Mouse (Mus musculus): Measurements from ENCODE around the gene Tbx10.
"Not testable (repeated sequence)": the region's sequence is repeated elsewhere in the genome, so short reads cannot be mapped to it uniquely, and the experiment has no call there.

Gene Tbx10

GRCm38 (mm10) chr19:3992416-3992815 is at the start of gene Tbx10:
TSS of gene Tbx10 (plus strand) at chr19:3992752.
- DNase-seq (ENCODE audit: low read depth, low spot score) = no peak

- DNase-seq (ENCODE audit: low read depth, low spot score) = no peak
Observed at GRCm38 (mm10) chr19:3942986-3943735, 49.4 kb upstream of the Tbx10 start.

GRCm38 (mm10) chr19:3945872-3946564 is 46.5 kb upstream of the Tbx10 start:
- no peak for DNase-seq (ENCODE audit: low read depth, low spot score)

GRCm38 (mm10) chr19:3946715-3947114 is 45.8 kb upstream of the Tbx10 start:
- DNase-seq (ENCODE audit: low read depth, low spot score) = peak; percentile 77

- no peak for DNase-seq (ENCODE audit: low read depth, low spot score)
Observed at GRCm38 (mm10) chr19:3947813-3948212, 44.7 kb upstream of the Tbx10 start.

DNA sequence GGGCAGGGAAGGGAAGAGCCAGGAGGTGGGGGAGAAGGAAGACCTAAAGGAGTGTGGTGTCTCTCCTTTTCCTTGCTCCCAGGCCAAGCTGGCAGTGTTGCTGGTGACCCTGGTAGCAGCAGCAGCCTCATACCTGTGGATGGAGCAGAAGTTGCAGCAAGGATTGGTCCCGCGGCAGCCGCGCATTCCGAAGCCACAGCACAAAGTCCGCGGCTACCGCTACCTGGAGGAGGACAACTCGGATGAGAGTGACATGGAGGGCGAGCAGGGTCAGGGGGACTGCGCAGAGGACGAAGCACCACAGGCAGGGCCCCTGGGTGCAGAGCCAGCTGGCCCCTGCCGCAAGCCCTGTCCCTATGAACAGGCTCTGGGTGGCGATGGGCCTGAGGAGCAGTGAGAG is 44.0 kb upstream of the Tbx10 start:
- no peak for DNase-seq (ENCODE audit: low read depth, low spot score)

DNA sequence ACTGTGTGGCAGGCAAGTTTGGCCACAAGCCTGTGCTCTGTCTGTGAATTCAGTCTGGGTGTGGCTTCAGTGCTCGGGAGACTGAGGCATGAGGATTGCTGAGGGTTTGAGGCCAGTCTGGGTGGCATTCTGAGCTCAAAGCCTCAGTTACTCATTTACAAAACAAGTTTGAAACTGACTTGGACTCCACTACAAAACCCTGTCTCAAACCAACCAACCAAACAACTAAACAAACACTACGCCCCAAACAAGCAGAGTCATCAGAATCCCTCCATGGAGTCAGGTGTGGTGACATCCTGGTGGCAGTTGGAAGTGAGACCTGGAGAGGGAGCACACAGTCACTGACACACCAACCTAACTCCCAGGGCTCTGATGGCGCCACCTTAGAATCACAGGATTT is 42.2 kb upstream of the Tbx10 start:
- DNase-seq (ENCODE audit: low read depth, low spot score) = no peak

DNA sequence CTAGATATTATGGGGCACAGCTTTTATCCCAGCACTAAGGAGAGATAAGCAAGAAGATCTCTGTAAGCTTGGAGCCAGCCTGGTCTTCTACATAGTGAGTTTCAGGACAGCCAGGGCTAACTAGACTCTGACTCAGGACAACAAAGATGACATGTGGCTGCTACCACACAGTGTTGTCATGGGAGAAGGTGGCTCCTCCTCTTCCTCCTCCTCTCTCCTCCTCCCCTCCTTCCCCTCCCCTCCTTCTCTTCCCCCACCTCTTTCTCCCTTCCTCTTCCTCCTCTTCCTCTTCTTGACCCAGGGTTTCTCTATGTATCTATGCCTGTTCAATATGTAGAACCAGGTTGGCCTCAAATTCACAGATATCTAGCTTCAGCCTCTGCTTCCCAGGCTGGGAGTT is 41.1 kb upstream of the Tbx10 start:
- no peak for DNase-seq (ENCODE audit: low read depth, low spot score)

DNA sequence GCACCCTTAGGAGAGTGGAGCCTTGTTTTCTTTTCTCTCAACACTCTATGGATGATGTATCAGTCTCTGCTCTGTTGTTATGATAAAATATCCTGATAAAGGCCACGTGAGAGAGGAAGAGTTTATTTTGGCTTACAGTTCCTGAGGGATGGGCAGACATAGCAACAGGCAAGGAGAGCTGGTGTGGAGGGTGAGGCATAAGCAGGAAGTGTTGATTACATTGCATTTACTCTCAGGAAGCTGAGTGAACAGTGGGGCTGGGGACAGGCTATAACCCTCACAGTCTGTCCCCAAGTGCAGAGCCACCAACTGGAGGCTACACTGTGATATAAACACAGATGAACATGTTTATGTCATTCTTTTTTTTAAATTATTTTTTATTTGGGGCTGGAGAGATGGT is 40.5 kb upstream of the Tbx10 start:
- DNase-seq (ENCODE audit: low read depth, low spot score) = no peak

DNA sequence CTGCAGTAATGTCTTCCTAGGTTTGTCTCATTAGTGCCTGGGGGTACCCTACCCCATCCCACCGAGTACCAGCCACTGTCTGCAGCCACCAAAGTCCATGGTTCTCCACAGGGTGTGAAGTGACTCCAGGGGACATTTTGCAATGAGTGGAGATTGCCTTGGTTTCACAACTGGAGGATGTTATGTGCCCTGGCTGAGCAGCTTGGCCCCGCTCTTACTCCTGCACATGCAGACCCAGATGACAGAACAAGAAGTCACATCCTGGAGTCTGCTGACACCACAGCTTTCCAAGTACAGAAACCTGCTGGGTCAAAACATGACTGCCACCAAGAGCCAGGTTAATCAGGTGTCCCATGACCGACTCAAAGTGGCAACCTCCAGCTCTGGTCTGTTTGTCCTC is 37.5 kb upstream of the Tbx10 start:
- no peak for DNase-seq (ENCODE audit: low read depth, low spot score)

DNA sequence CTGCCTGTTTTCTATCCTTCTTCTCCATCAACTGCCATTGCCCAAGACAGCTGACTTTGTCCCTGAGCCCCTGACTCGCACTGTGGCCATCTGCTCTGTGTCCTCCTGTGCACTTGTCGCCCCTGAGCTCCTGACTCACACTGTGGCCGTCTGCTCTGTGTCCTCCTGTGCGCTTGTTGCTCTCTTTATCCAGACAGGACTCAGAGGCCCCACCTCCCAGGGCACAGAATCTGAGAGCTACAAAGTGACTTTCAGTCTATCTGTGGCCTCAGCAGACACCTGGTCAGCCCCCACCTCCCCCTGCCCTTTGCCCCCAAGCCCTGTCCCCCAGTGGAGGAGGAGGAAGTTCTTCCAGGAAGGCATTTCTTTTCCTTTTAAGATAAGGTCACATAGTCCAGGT is 36.7 kb upstream of the Tbx10 start:
- peak; percentile 62 for DNase-seq (ENCODE audit: low read depth, low spot score)

- not testable (repeated sequence) for DNase-seq (ENCODE audit: low read depth, low spot score)
Observed at GRCm38 (mm10) chr19:3957296-3958036, 35.1 kb upstream of the Tbx10 start.

DNA sequence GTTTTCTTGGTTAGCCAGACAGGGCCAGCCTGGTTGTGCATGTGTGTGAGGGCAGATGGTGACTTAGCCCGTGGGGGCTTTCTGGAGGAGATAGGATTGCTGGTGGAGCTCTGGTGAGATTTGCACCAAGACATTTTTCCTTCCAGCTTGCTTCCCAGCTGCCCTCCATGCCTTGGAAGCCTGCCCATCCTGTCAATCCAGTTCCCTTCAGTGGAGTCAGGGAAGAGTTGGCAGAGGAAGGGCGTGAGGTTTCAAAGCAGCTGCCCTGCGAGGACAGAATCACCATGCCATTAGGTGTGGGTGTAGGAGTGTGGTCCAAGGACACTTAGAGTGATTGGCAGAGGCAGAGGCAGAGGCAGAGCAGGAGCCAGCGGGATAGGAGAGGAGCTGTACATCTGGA is 34.1 kb upstream of the Tbx10 start, which contains the start of gene Aldh3b3:
Aldh3b3 (plus strand) TSS at position 176 of the 400 bp plus-strand sequence.
- DNase-seq (ENCODE audit: low read depth, low spot score) = peak; percentile 22

DNA sequence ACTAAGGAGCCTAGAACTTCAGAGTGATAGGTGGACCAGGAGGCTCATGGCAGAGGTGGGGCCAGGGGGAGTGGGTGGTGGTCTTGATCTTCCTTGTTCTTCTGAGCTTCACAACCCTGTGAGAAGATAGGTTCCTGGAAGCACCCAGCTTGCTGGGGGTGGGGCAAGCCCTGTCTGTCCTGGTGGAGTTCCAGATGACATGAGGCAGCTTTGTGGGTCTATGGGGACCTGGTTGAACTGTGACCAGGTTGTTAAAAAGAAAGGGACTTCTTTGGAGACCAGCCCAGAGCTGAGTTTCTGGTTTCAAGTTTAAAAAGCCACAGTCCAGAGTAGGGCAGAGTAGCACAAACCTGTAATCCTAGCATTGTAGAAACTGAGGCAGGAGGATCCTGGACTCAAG is 33.5 kb upstream of the Tbx10 start:
- no peak for DNase-seq (ENCODE audit: low read depth, low spot score)

GRCm38 (mm10) chr19:3960211-3960610 is 32.3 kb upstream of the Tbx10 start:
- no peak for DNase-seq (ENCODE audit: low read depth, low spot score)

DNA sequence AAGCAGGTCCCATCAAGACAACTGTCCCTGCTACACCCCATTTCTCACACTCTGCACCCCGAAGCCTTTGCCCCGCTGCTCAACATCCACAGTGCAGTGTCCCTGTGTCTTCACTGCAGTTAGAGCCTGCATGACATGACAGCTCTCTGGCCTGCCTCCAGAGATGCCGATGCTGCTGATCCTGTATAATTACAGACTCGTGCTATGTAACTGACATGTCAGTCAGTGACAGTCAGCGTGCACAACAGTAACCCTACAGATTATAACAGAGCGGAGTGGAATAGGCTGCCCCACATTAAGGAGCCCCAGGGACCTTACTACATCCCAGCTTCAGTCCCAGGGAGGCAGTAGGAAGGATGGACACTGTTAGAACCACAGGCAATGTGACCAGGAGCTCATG is 30.7 kb upstream of the Tbx10 start:
- not testable (repeated sequence) for DNase-seq (ENCODE audit: low read depth, low spot score)

DNA sequence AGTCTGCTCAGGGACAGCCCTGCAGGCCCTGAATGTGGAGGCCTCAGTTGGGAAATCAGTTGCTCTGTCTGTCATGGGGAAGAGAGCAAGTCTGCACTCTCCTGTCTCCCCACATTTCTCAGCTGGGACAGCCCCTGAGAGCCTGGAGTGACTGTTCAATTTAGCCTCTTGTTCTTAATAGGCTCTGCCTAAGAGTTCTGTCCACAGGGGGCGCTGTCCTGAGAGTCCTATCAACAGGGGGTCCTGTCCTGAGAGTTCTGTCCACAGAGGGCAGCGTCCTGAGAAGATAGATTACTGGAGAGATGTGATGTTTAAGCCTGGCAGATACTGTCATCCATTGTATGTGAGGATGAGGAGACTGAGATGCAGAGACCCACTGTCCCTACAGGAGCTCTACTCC is 30.1 kb upstream of the Tbx10 start:
- DNase-seq (ENCODE audit: low read depth, low spot score) = peak; percentile 22

DNA sequence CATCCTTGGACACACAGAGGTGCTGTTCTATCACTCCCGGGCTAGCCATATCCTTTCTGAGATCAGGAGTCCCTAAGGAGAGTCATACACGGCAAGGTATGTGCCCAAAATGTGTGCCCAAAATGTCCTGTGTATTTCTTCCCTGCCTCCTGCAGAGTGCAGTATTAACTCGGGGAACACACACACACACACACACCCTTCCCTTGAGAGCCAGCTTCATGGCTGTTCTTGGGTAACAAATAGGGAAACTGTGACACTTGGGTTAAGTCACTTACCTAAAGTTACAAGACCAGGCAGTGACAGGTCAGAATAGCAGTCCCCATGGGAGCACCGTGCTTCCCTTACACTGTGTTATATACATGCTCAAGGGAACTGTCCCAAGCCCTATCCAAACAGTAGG is 28.5 kb upstream of the Tbx10 start:
- DNase-seq (ENCODE audit: low read depth, low spot score) = no peak

DNA sequence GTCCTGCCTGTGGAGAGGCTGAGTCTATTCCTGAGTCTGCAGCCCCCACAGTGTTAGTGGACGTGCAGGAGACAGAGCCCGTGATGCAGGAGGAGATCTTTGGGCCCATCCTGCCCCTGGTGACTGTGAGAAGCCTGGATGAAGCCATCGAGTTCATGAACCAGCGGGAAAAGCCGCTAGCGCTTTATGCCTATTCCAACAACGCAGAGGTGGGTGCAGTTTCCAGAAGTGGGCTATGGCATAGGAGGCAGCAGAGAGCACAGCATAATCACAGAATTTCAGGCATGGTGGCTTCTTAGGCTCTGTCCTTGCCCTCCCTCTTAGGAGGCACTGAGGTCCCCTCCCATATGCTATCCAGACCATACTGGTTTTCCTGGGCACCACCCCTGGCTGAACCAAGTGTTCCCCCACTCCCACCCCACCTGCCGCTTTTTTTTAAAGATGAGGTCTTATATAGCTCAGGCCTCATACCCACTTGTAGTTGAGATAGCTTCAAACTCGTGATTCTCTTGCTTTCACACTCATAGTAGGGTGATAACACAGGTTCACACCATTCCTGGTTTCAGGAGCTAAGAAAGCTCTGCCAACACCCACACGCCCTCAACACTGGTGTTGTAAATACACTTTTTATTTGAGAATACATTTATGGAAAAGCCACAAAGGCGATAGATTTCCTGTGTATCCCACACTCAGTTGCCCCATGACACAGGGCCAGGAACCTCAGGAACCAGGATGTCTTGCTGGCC is 26.0 kb upstream of the Tbx10 start:
- peak; percentile 56 for DNase-seq (ENCODE audit: low read depth, low spot score)

- DNase-seq (ENCODE audit: low read depth, low spot score) = no peak
Observed at GRCm38 (mm10) chr19:3967258-3967657, 25.3 kb upstream of the Tbx10 start.

GRCm38 (mm10) chr19:3972229-3972628 is 20.3 kb upstream of the Tbx10 start, which contains the start of gene Aldh3b2:
TSS of gene Aldh3b2 (plus strand) at chr19:3972328.
- DNase-seq (ENCODE audit: low read depth, low spot score) = no peak

GRCm38 (mm10) chr19:3974608-3975007 is 17.9 kb upstream of the Tbx10 start:
- not testable (repeated sequence) for DNase-seq (ENCODE audit: low read depth, low spot score)
